Mouse (Mus musculus) effector memory CD4-positive, alpha-beta T cell, adult 5 months (primary cell): ENCODE results near the gene Olfr657. TPM values are rescaled to one million over a fixed set of nuclear protein-coding genes. Genes with fewer than 3 reads are reported as not detected.

ENCODE experiments used
- polyA plus RNA-seq: library from polyadenylated mRNA; unstranded; fragments of 100-300 nt; shearing (Covaris generic); gene quantifications from one replicate; pipeline ENCODE4 v1.2.1, GENCODE M21; 2017

Gene Olfr657
- not detected for polyA plus RNA-seq

GRCm38 (mm10) chr7:104624494-104624893 is at the start of gene Olfr657:
Olfr657 (plus strand) TSS chr7:104624794.

GRCm38 (mm10) chr7:104577014-104577413 is 47.6 kb upstream of the Olfr657 start, which contains the start of gene Olfr653:
Olfr653 (plus strand) TSS chr7:104577314.

GRCm38 (mm10) chr7:104586725-104587124 is 37.9 kb upstream of the Olfr657 start, which contains the start of gene Olfr654:
Olfr654 (plus strand) TSS chr7:104587025.

GRCm38 (mm10) chr7:104601679-104602078 is 22.9 kb upstream of the Olfr657 start, which contains the start of gene Olfr655:
Olfr655 (minus strand) TSS chr7:104601779.

GRCm38 (mm10) chr7:104613655-104614054 is 10.9 kb upstream of the Olfr657 start, which contains the start of gene Olfr656:
Olfr656 (plus strand) TSS chr7:104613955.

DNA sequence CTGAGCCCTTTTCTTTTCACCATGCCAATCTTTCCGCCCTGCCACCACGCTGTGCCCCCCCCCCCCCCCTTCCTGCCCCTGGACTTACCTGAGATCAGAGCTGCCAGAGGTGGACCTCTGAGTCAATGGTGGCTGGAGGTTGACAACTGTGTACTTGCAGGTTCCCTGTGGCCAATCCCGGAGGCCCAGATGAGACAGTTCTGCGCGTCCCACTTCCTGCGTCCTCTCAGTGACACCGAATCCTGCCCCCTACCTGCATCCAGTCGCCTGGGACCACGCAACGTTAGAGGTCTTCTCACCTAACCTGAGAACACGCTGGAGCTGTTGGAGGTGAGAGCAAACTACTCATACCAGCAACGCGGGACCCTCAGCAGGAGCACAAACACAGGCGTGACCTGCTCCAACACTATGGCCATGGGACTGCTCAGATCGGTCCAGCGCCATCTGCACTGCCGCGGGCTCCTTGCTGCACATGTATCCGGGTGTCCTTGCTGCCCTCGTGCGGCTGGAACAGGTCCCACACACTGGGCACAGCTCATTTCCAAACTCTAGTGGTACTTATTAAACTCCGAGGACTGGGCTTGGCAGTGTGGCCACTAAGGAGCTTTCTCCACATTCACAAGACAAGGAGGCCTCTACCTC is 22.4 kb downstream of the Olfr657 start, which contains the start of gene Olfr658:
Gene Olfr658 (minus strand): TSS at position 465 of the 642 bp plus-strand sequence.

GRCm38 (mm10) chr7:104666453-104666852 is 41.9 kb downstream of the Olfr657 start, which contains the start of gene Olfr659:
Olfr659 (plus strand) TSS chr7:104666753.

DNA sequence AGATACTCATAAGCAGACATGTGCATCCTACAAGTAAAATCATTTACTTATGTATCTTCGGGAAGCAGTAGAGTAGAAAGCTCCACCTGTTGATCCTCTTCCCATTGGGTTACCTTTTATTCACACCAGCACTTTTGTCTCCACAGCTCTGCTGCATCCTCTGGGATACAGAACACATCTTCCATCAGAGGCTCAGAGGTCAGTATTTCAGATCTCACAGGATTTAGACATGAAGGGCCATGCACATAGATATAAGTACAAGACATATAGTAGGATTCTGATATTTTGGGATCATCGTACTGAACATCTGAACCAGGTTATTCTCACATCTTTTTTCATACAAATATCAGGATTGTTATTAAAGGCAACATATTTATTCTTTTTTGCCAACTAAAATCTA is 61.6 kb downstream of the Olfr657 start, which contains the start of gene Olfr661:
Gene Olfr661 (plus strand): TSS at position 301 of the 400 bp plus-strand sequence.

Other genes with a start within 250 kb of the Olfr657 start
- gene Trim30c, start 224.0 kb upstream of the Olfr657 start, polyA plus RNA-seq, result 1.0 TPM
- gene Trim30a, start 159.6 kb upstream of the Olfr657 start, polyA plus RNA-seq, result 39.1 TPM
- 14.2 TPM for gene Trim30d, start 116.9 kb upstream of the Olfr657 start, polyA plus RNA-seq
- gene Olfr651, start 74.7 kb upstream of the Olfr657 start, polyA plus RNA-seq, result not detected
- gene Olfr652, start 63.9 kb upstream of the Olfr657 start, polyA plus RNA-seq, result not detected
- gene Olfr653, start 47.5 kb upstream of the Olfr657 start, polyA plus RNA-seq, result not detected
- not detected for gene Olfr654, start 37.8 kb upstream of the Olfr657 start, polyA plus RNA-seq
- gene Olfr655, start 23.0 kb upstream of the Olfr657 start, polyA plus RNA-seq, result not detected
- gene Olfr656, start 10.8 kb upstream of the Olfr657 start, polyA plus RNA-seq, result not detected
- gene Olfr658, start 22.5 kb downstream of the Olfr657 start, polyA plus RNA-seq, result not detected
- not detected for gene Olfr659, start 42.0 kb downstream of the Olfr657 start, polyA plus RNA-seq
- not detected for gene Olfr661, start 61.7 kb downstream of the Olfr657 start, polyA plus RNA-seq
- not detected for gene Usp17le, start 152.7 kb downstream of the Olfr657 start, polyA plus RNA-seq
- gene Usp17lb, start 217.8 kb downstream of the Olfr657 start, polyA plus RNA-seq, result not detected
- not detected for gene Usp17la, start 232.2 kb downstream of the Olfr657 start, polyA plus RNA-seq